Mouse (Mus musculus): ENCODE results near the gene Casc3. TPM values are rescaled to one million over a fixed set of nuclear protein-coding genes. Genes with fewer than 3 reads are reported as not detected.
A peak's percentile ranks its signal among the peaks of the same experiment; 100 is the strongest.

Gene Casc3
- total and polyA plus RNA-seq, 2 experiments from 2014 or later: 32.2 to 39.7 TPM

DNA sequence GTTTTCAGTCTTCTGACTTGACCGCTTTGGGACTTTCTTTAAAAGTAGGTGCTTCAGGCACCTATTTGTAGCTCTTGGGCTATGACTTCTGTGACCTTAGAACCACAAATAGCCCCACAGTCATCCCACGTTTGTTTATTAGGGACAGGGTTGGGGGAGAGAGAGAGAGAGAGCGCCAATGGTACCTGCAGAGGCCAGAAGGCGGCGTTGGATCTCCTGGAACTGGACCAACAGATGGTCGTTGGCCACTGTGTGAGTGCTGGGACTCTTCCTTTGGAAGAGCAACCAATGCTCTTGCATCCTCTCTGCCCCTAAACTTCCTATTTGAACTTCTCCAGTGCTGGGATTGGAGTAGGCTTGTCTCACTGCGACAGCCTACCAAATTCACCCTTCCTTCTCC, 17.5 kb upstream of the Casc3 start:
- Histone ChIP-seq H3K27ac (ENCODE audit: low read depth, low read length) (peak overlapping the region; percentile 83; the same call in 1 of the 2 replicates), H3K4me2 (ENCODE audit: low read depth, low read length, poor library complexity, severe bottlenecking) (no peak overlapping the region), H3K4me1 (ENCODE audit: insufficient read depth, low read length) (peaks cover 18% of the 10 kb centered on the region)

GRCm38 (mm10) chr11:98787691-98788090, 17.0 kb upstream of the Casc3 start:
- DNase-seq (ENCODE audit: low spot score): no peak
- H3K4me1 ChIP-seq (ENCODE audit: insufficient read depth, low read length): peaks cover 15% of the 10 kb centered on the region
- no peak overlapping the region for H3K9ac ChIP-seq (replicated peaks; ENCODE audit: low read length, poor library complexity, severe bottlenecking)
- no peaks in the 10 kb centered on the region for H3K9me3 ChIP-seq (ENCODE audit: low read length)
- H3K36me3 ChIP-seq (ENCODE audit: insufficient read depth, low read length): no peaks in the 10 kb centered on the region
- peak; percentile 67 for TF ChIP-seq CTCF (IDR thresholded peaks at IDR 0.05)
- H3K27ac ChIP-seq (ENCODE audit: low read depth, low read length): no peak overlapping the region
- ATAC-seq (ENCODE audit: low FRiP score): no peak
- H3K4me2 ChIP-seq (ENCODE audit: low read depth, low read length, poor library complexity, severe bottlenecking): no peak overlapping the region
- 86% methylated on average over 1 of the region's 1 CpGs for WGBS
- no peak overlapping the region for H3K4me3 ChIP-seq (ENCODE audit: low read depth, low read length)
- H3K27me3 ChIP-seq (ENCODE audit: insufficient read depth, low read length): no peaks in the 10 kb centered on the region

More for the DNA sequence above, 17.5 kb upstream of the Casc3 start:
- no peak for TF ChIP-seq CTCF (IDR thresholded peaks at IDR 0.05)
- Histone ChIP-seq H3K9ac (replicated peaks; ENCODE audit: low read length, poor library complexity, severe bottlenecking) (no peak overlapping the region), H3K9me3 (ENCODE audit: low read length) (no peaks in the 10 kb centered on the region), H3K36me3 (ENCODE audit: insufficient read depth, low read length) (no peaks in the 10 kb centered on the region), H3K4me3 (ENCODE audit: low read depth, low read length) (no peak overlapping the region), H3K27me3 (ENCODE audit: insufficient read depth, low read length) (no peaks in the 10 kb centered on the region)
- DNase-seq (ENCODE audit: low spot score) (no peak), ATAC-seq (ENCODE audit: low FRiP score) (no peak)
- 35% methylated on average over 7 of the region's 7 CpGs for WGBS

- WGBS: 91% methylated on average over 5 of the region's 5 CpGs
- ATAC-seq (ENCODE audit: low FRiP score): no peak
- Histone ChIP-seq H3K27ac (ENCODE audit: low read depth, low read length) (0 out of 2 replicates have a peak overlapping the region, but pooled peaks have one; percentile 51), H3K4me2 (ENCODE audit: low read depth, low read length, poor library complexity, severe bottlenecking) (peak overlapping the region; percentile 92; the same call in 1 of the 2 replicates), H3K4me3 (ENCODE audit: low read depth, low read length) (no peak overlapping the region), H3K27me3 (ENCODE audit: insufficient read depth, low read length) (no peaks in the 10 kb centered on the region), H3K36me3 (ENCODE audit: insufficient read depth, low read length) (no peaks in the 10 kb centered on the region), H3K9ac (replicated peaks; ENCODE audit: low read length, poor library complexity, severe bottlenecking) (no peak overlapping the region), H3K4me1 (ENCODE audit: insufficient read depth, low read length) (peaks cover 10% of the 10 kb centered on the region), H3K9me3 (ENCODE audit: low read length) (no peaks in the 10 kb centered on the region)
- no peak for DNase-seq (ENCODE audit: low spot score)
- no peak for TF ChIP-seq CTCF (IDR thresholded peaks at IDR 0.05)
These were observed 16.6 kb upstream of the Casc3 start for GRCm38 (mm10) chr11:98788139-98788538.

- Histone ChIP-seq H3K9me3 (ENCODE audit: low read length) (no peaks in the 10 kb centered on the region), H3K27me3 (ENCODE audit: insufficient read depth, low read length) (no peaks in the 10 kb centered on the region), H3K36me3 (ENCODE audit: insufficient read depth, low read length) (no peaks in the 10 kb centered on the region), H3K27ac (ENCODE audit: low read depth, low read length) (peak overlapping the region; percentile 51; the same call in 1 of the 2 replicates), H3K4me1 (ENCODE audit: insufficient read depth, low read length) (peaks cover 6% of the 10 kb centered on the region), H3K4me2 (ENCODE audit: low read depth, low read length, poor library complexity, severe bottlenecking) (peak overlapping the region; percentile 92), H3K4me3 (ENCODE audit: low read depth, low read length) (peak overlapping the region; percentile 41), H3K9ac (replicated peaks; ENCODE audit: low read length, poor library complexity, severe bottlenecking) (no peak overlapping the region)
- WGBS: 7% methylated on average over 18 of the region's 18 CpGs
- ATAC-seq (ENCODE audit: low FRiP score): peak; percentile 86
- TF ChIP-seq CTCF (IDR thresholded peaks at IDR 0.05): peak; percentile 86
- DNase-seq (ENCODE audit: low spot score): peak; percentile 96
These were observed 16.0 kb upstream of the Casc3 start for GRCm38 (mm10) chr11:98788550-98789218.

GRCm38 (mm10) chr11:98789219-98789807, 15.4 kb upstream of the Casc3 start:
- Histone ChIP-seq H3K4me2 (ENCODE audit: low read depth, low read length, poor library complexity, severe bottlenecking) (peak overlapping the region; percentile 92), H3K27me3 (ENCODE audit: insufficient read depth, low read length) (no peaks in the 10 kb centered on the region), H3K9me3 (ENCODE audit: low read length) (no peaks in the 10 kb centered on the region), H3K36me3 (ENCODE audit: insufficient read depth, low read length) (no peaks in the 10 kb centered on the region), H3K4me1 (ENCODE audit: insufficient read depth, low read length) (peaks cover 6% of the 10 kb centered on the region), H3K9ac (replicated peaks; ENCODE audit: low read length, poor library complexity, severe bottlenecking) (peak overlapping the region; percentile 48; the same call in 1 of the 2 replicates), H3K27ac (ENCODE audit: low read depth, low read length) (no peak overlapping the region), H3K4me3 (ENCODE audit: low read depth, low read length) (peak overlapping the region; percentile 41)
- under 1% methylated on average over 25 of the region's 25 CpGs for WGBS
- ATAC-seq (ENCODE audit: low FRiP score) (no peak; the same call in 1 of the 2 replicates), DNase-seq (ENCODE audit: low spot score) (no peak)
- TF ChIP-seq CTCF (IDR thresholded peaks at IDR 0.05): no peak

DNA sequence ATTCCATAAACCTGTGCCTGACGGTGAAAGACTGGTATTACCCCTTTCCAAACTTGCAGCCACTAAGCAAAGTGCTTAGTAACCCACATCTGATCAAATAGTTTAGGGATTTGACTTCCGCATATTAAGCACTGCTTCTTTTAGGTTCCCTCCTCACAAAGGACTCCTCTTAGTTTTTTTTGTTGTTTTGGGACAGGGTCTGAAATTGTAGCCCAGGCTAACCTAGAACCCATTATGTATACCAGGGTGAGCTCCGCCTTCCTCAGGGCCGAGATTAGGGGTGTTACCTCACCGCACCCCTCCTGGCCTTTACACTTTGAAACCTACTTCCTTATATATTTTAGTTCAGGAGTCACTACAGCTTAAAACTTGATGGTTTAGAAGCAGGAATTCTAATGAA, 14.9 kb upstream of the Casc3 start:
- no peak for TF ChIP-seq CTCF (IDR thresholded peaks at IDR 0.05)
- Histone ChIP-seq H3K4me1 (ENCODE audit: insufficient read depth, low read length) (peaks cover 6% of the 10 kb centered on the region), H3K9ac (replicated peaks; ENCODE audit: low read length, poor library complexity, severe bottlenecking) (no peak overlapping the region), H3K4me3 (ENCODE audit: low read depth, low read length) (peak overlapping the region; percentile 41), H3K36me3 (ENCODE audit: insufficient read depth, low read length) (no peaks in the 10 kb centered on the region), H3K9me3 (ENCODE audit: low read length) (no peaks in the 10 kb centered on the region), H3K27ac (ENCODE audit: low read depth, low read length) (no peak overlapping the region), H3K27me3 (ENCODE audit: insufficient read depth, low read length) (no peaks in the 10 kb centered on the region), H3K4me2 (ENCODE audit: low read depth, low read length, poor library complexity, severe bottlenecking) (peak overlapping the region; percentile 92)
- 37% methylated on average over 5 of the region's 5 CpGs for WGBS
- no peak for DNase-seq (ENCODE audit: low spot score)
- no peak for ATAC-seq (ENCODE audit: low FRiP score)

Data from midbrain, postnatal 0 days (tissue).